Mouse (Mus musculus): Measurements from ENCODE around the gene Ftsj3. TPM values are rescaled to one million over a fixed set of nuclear protein-coding genes. Genes with fewer than 3 reads are reported as not detected.
"Not testable (repeated sequence)": the region's sequence is repeated elsewhere in the genome, so short reads cannot be mapped to it uniquely, and the experiment has no call there.

Gene Ftsj3
- total and polyA plus RNA-seq, 2 experiments from 2014 or later, result 23.1 to 32.7 TPM

GRCm38 (mm10) chr11:106214856-106215255, 41.0 kb downstream of the Ftsj3 start:
- ATAC-seq (ENCODE audit: insufficient read depth, low read depth), result no peak
- H3K9ac ChIP-seq (replicated peaks; ENCODE audit: low read depth, low read length), result peak overlapping the region; percentile 84; the same call in 1 of the 2 replicates

GRCm38 (mm10) chr11:106212771-106213170, 43.1 kb downstream of the Ftsj3 start:
- WGBS, result 71% methylated on average over 8 of the region's 8 CpGs
- H3K27me3 ChIP-seq (ENCODE audit: control insufficient read depth, insufficient read depth, low read length), result no peaks in the 10 kb centered on the region
- H3K9ac ChIP-seq (replicated peaks; ENCODE audit: low read depth, low read length), result no peak overlapping the region
- no peak overlapping the region for H3K27ac ChIP-seq (ENCODE audit: low read depth)
- peaks cover 24% of the 10 kb centered on the region for H3K4me1 ChIP-seq (ENCODE audit: control insufficient read depth, insufficient read depth)
- ATAC-seq (ENCODE audit: insufficient read depth, low read depth) (no peak), DNase-seq (ENCODE audit: low spot score) (no peak)
- H3K4me3 ChIP-seq (ENCODE audit: low read depth, low read length), result no peak overlapping the region
- H3K36me3 ChIP-seq (replicated peaks; ENCODE audit: control insufficient read depth, insufficient read depth, low read length), result peaks cover 43% of the 10 kb centered on the region
- no peak overlapping the region for H3K4me2 ChIP-seq (ENCODE audit: low read depth, low read length)
- TF ChIP-seq EP300 (IDR thresholded peaks at IDR 0.05; ENCODE audit: low read depth), result no peak
- TF ChIP-seq CTCF (IDR thresholded peaks at IDR 0.05; ENCODE audit: low read depth), result no peak
- H3K9me3 ChIP-seq (replicated peaks; ENCODE audit: control insufficient read depth, low read length), result no peaks in the 10 kb centered on the region

More at GRCm38 (mm10) chr11:106214856-106215255, 41.0 kb downstream of the Ftsj3 start:
- Histone ChIP-seq H3K36me3 (replicated peaks; ENCODE audit: control insufficient read depth, insufficient read depth, low read length) (peaks cover 24% of the 10 kb centered on the region), H3K4me2 (ENCODE audit: low read depth, low read length) (peak overlapping the region; percentile 77), H3K9me3 (replicated peaks; ENCODE audit: control insufficient read depth, low read length) (no peaks in the 10 kb centered on the region), H3K27me3 (ENCODE audit: control insufficient read depth, insufficient read depth, low read length) (no peaks in the 10 kb centered on the region), H3K4me3 (ENCODE audit: low read depth, low read length) (no peak overlapping the region), H3K4me1 (ENCODE audit: control insufficient read depth, insufficient read depth) (peaks cover 34% of the 10 kb centered on the region), H3K27ac (ENCODE audit: low read depth) (no peak overlapping the region)
- no peak for DNase-seq (ENCODE audit: low spot score)
- TF ChIP-seq EP300 (IDR thresholded peaks at IDR 0.05; ENCODE audit: low read depth) (no peak), CTCF (IDR thresholded peaks at IDR 0.05; ENCODE audit: low read depth) (no peak)
- WGBS, result 82% methylated on average over 5 of the region's 5 CpGs

- WGBS, result 68% methylated on average over 5 of the region's 5 CpGs
- Histone ChIP-seq H3K4me2 (ENCODE audit: low read depth, low read length) (no peak within 1 kb of the TSS), H3K27me3 (ENCODE audit: control insufficient read depth, insufficient read depth, low read length) (no peaks in the 10 kb centered on the region), H3K36me3 (replicated peaks; ENCODE audit: control insufficient read depth, insufficient read depth, low read length) (peaks cover 88% of the 10 kb centered on the region), H3K4me1 (ENCODE audit: control insufficient read depth, insufficient read depth) (no peaks in the 10 kb centered on the region), H3K4me3 (ENCODE audit: low read depth, low read length) (no peak within 1 kb of the TSS), H3K9me3 (replicated peaks; ENCODE audit: control insufficient read depth, low read length) (no peaks in the 10 kb centered on the region), H3K9ac (replicated peaks; ENCODE audit: low read depth, low read length) (no peak within 1 kb of the TSS), H3K27ac (ENCODE audit: low read depth) (no peak within 1 kb of the TSS; the same call in 1 of the 2 replicates)
- ATAC-seq (ENCODE audit: insufficient read depth, low read depth), result no peak
- no peak for DNase-seq (ENCODE audit: low spot score)
- no peak for TF ChIP-seq EP300 (IDR thresholded peaks at IDR 0.05; ENCODE audit: low read depth)
- no peak for TF ChIP-seq CTCF (IDR thresholded peaks at IDR 0.05; ENCODE audit: low read depth)
Measured at GRCm38 (mm10) chr11:106202123-106202465, 53.8 kb downstream of the Ftsj3 start, which contains the start of gene Strada. Gene Strada (minus strand): TSS chr11:106202168.

GRCm38 (mm10) chr11:106201337-106202122, 54.3 kb downstream of the Ftsj3 start:
- H3K9me3 ChIP-seq (replicated peaks; ENCODE audit: control insufficient read depth, low read length), result no peaks in the 10 kb centered on the region
- 87% methylated on average over 19 of the region's 19 CpGs for WGBS
- ATAC-seq (ENCODE audit: insufficient read depth, low read depth) (no peak), DNase-seq (ENCODE audit: low spot score) (no peak)
- TF ChIP-seq CTCF (IDR thresholded peaks at IDR 0.05; ENCODE audit: low read depth) (no peak), EP300 (IDR thresholded peaks at IDR 0.05; ENCODE audit: low read depth) (no peak)
- H3K4me3 ChIP-seq (ENCODE audit: low read depth, low read length), result no peak overlapping the region
- peaks cover 88% of the 10 kb centered on the region for H3K36me3 ChIP-seq (replicated peaks; ENCODE audit: control insufficient read depth, insufficient read depth, low read length)
- no peak overlapping the region; the same call in 1 of the 2 replicates for H3K27ac ChIP-seq (ENCODE audit: low read depth)
- H3K4me2 ChIP-seq (ENCODE audit: low read depth, low read length), result no peak overlapping the region
- H3K27me3 ChIP-seq (ENCODE audit: control insufficient read depth, insufficient read depth, low read length), result no peaks in the 10 kb centered on the region
- no peak overlapping the region for H3K9ac ChIP-seq (replicated peaks; ENCODE audit: low read depth, low read length)
- H3K4me1 ChIP-seq (ENCODE audit: control insufficient read depth, insufficient read depth), result no peaks in the 10 kb centered on the region

- Histone ChIP-seq H3K4me2 (ENCODE audit: low read depth, low read length) (no peak overlapping the region), H3K27ac (ENCODE audit: low read depth) (no peak overlapping the region), H3K4me3 (ENCODE audit: low read depth, low read length) (no peak overlapping the region), H3K9ac (replicated peaks; ENCODE audit: low read depth, low read length) (no peak overlapping the region), H3K36me3 (replicated peaks; ENCODE audit: control insufficient read depth, insufficient read depth, low read length) (peaks cover 83% of the 10 kb centered on the region), H3K9me3 (replicated peaks; ENCODE audit: control insufficient read depth, low read length) (no peaks in the 10 kb centered on the region), H3K4me1 (ENCODE audit: control insufficient read depth, insufficient read depth) (no peaks in the 10 kb centered on the region), H3K27me3 (ENCODE audit: control insufficient read depth, insufficient read depth, low read length) (no peaks in the 10 kb centered on the region)
- DNase-seq (ENCODE audit: low spot score) (no peak), ATAC-seq (ENCODE audit: insufficient read depth, low read depth) (no peak)
- TF ChIP-seq CTCF (IDR thresholded peaks at IDR 0.05; ENCODE audit: low read depth), result no peak
- no peak for TF ChIP-seq EP300 (IDR thresholded peaks at IDR 0.05; ENCODE audit: low read depth)
- 54% methylated on average over 6 of the region's 6 CpGs for WGBS
Measured at GRCm38 (mm10) chr11:106200756-106201155, 55.1 kb downstream of the Ftsj3 start.

- not testable (repeated sequence) for DNase-seq (ENCODE audit: low spot score); H3K4me2 ChIP-seq (ENCODE audit: low read depth, low read length); ATAC-seq (ENCODE audit: insufficient read depth, low read depth); H3K9me3 ChIP-seq (replicated peaks; ENCODE audit: control insufficient read depth, low read length); H3K4me1 ChIP-seq (ENCODE audit: control insufficient read depth, insufficient read depth); H3K9ac ChIP-seq (replicated peaks; ENCODE audit: low read depth, low read length); H3K27ac ChIP-seq (ENCODE audit: low read depth); H3K4me3 ChIP-seq (ENCODE audit: low read depth, low read length); H3K27me3 ChIP-seq (ENCODE audit: control insufficient read depth, insufficient read depth, low read length)
- WGBS, result 88% methylated on average over 7 of the region's 7 CpGs
- H3K36me3 ChIP-seq (replicated peaks; ENCODE audit: control insufficient read depth, insufficient read depth, low read length), result peaks cover 75% of the 10 kb centered on the region
Measured at GRCm38 (mm10) chr11:106199997-106200396, 55.9 kb downstream of the Ftsj3 start.

Other genes with a start within 250 kb of the Ftsj3 start
- gene Kcnh6, start 248.0 kb downstream of the Ftsj3 start, total RNA-seq (2014; rRNA removed; ENCODE audit: low replicate concordance), result 0.97 TPM in 1 of 2 replicates, not detected in the other
- gene Kcnh6, start 248.0 kb downstream of the Ftsj3 start, polyA plus RNA-seq (2015; fragmentation: Nextera tagmentation; extraction: Ambion mirVana), result 0.10 and 0.12 TPM in 2 replicates
- 49.5 and 65.0 TPM in 2 replicates for gene Dcaf7, start 219.2 kb downstream of the Ftsj3 start, total RNA-seq (2014; rRNA removed; ENCODE audit: low replicate concordance)
- gene Dcaf7, start 219.2 kb downstream of the Ftsj3 start, polyA plus RNA-seq (2015; fragmentation: Nextera tagmentation; extraction: Ambion mirVana), result 22.4 and 27.4 TPM in 2 replicates
- gene Taco1, start 190.0 kb downstream of the Ftsj3 start, total RNA-seq (2014; rRNA removed; ENCODE audit: low replicate concordance), result 40.6 and 50.4 TPM in 2 replicates
- 14.1 and 17.4 TPM in 2 replicates for gene Taco1, start 190.0 kb downstream of the Ftsj3 start, polyA plus RNA-seq (2015; fragmentation: Nextera tagmentation; extraction: Ambion mirVana)
- 44.0 and 71.9 TPM in 2 replicates for gene Map3k3, start 171.5 kb downstream of the Ftsj3 start, total RNA-seq (2014; rRNA removed; ENCODE audit: low replicate concordance)
- gene Map3k3, start 171.5 kb downstream of the Ftsj3 start, polyA plus RNA-seq (2015; fragmentation: Nextera tagmentation; extraction: Ambion mirVana), result 13.8 and 14.5 TPM in 2 replicates
- not detected in 2 replicates for gene Gm10840, start 95.2 kb downstream of the Ftsj3 start, total RNA-seq (2014; rRNA removed; ENCODE audit: low replicate concordance)
- not detected in 2 replicates for gene Gm10840, start 95.2 kb downstream of the Ftsj3 start, polyA plus RNA-seq (2015; fragmentation: Nextera tagmentation; extraction: Ambion mirVana)
- gene Limd2, start 95.2 kb downstream of the Ftsj3 start, total RNA-seq (2014; rRNA removed; ENCODE audit: low replicate concordance), result 8.2 and 34.8 TPM in 2 replicates
- 40.4 and 44.6 TPM in 2 replicates for gene Limd2, start 95.2 kb downstream of the Ftsj3 start, polyA plus RNA-seq (2015; fragmentation: Nextera tagmentation; extraction: Ambion mirVana)
- gene Strada, start 53.9 kb downstream of the Ftsj3 start, total RNA-seq (2014; rRNA removed; ENCODE audit: low replicate concordance), result 12.6 and 18.7 TPM in 2 replicates
- 12.6 and 13.0 TPM in 2 replicates for gene Strada, start 53.9 kb downstream of the Ftsj3 start, polyA plus RNA-seq (2015; fragmentation: Nextera tagmentation; extraction: Ambion mirVana)
- gene Ccdc47, start 39.7 kb downstream of the Ftsj3 start, total RNA-seq (2014; rRNA removed; ENCODE audit: low replicate concordance), result 22.0 and 23.6 TPM in 2 replicates
- gene Ccdc47, start 39.7 kb downstream of the Ftsj3 start, polyA plus RNA-seq (2015; fragmentation: Nextera tagmentation; extraction: Ambion mirVana), result 80.6 and 89.8 TPM in 2 replicates
- gene Ddx42, start 39.2 kb downstream of the Ftsj3 start, total RNA-seq (2014; rRNA removed; ENCODE audit: low replicate concordance), result 15.8 and 17.8 TPM in 2 replicates
- 25.5 and 29.2 TPM in 2 replicates for gene Ddx42, start 39.2 kb downstream of the Ftsj3 start, polyA plus RNA-seq (2015; fragmentation: Nextera tagmentation; extraction: Ambion mirVana)
- gene Psmc5, start 75 bp upstream of the Ftsj3 start, total RNA-seq (2014; rRNA removed; ENCODE audit: low replicate concordance), result 45.8 and 50.8 TPM in 2 replicates
- gene Psmc5, start 75 bp upstream of the Ftsj3 start, polyA plus RNA-seq (2015; fragmentation: Nextera tagmentation; extraction: Ambion mirVana), result 208 and 210 TPM in 2 replicates
- 32.9 and 43.0 TPM in 2 replicates for gene Smarcd2, start 16.9 kb upstream of the Ftsj3 start, total RNA-seq (2014; rRNA removed; ENCODE audit: low replicate concordance)
- 10.5 and 10.7 TPM in 2 replicates for gene Smarcd2, start 16.9 kb upstream of the Ftsj3 start, polyA plus RNA-seq (2015; fragmentation: Nextera tagmentation; extraction: Ambion mirVana)
- not detected in 2 replicates for gene Tcam1, start 20.6 kb upstream of the Ftsj3 start, total RNA-seq (2014; rRNA removed; ENCODE audit: low replicate concordance)
- gene Tcam1, start 20.6 kb upstream of the Ftsj3 start, polyA plus RNA-seq (2015; fragmentation: Nextera tagmentation; extraction: Ambion mirVana), result 0.04 TPM in 1 of 2 replicates, not detected in the other
- not detected in 2 replicates for gene Gh, start 45.8 kb upstream of the Ftsj3 start, total RNA-seq (2014; rRNA removed; ENCODE audit: low replicate concordance)
- gene Gh, start 45.8 kb upstream of the Ftsj3 start, polyA plus RNA-seq (2015; fragmentation: Nextera tagmentation; extraction: Ambion mirVana), result not detected in 2 replicates
- 0.19 and 2.2 TPM in 2 replicates for gene Cd79b, start 58.7 kb upstream of the Ftsj3 start, total RNA-seq (2014; rRNA removed; ENCODE audit: low replicate concordance)
- gene Cd79b, start 58.7 kb upstream of the Ftsj3 start, polyA plus RNA-seq (2015; fragmentation: Nextera tagmentation; extraction: Ambion mirVana), result 1.2 and 1.3 TPM in 2 replicates
- gene Scn4a, start 97.2 kb upstream of the Ftsj3 start, total RNA-seq (2014; rRNA removed; ENCODE audit: low replicate concordance), result 0.70 and 0.76 TPM in 2 replicates
- 0.23 and 0.51 TPM in 2 replicates for gene Scn4a, start 97.2 kb upstream of the Ftsj3 start, polyA plus RNA-seq (2015; fragmentation: Nextera tagmentation; extraction: Ambion mirVana)
- gene Prr29, start 109.4 kb upstream of the Ftsj3 start, total RNA-seq (2014; rRNA removed; ENCODE audit: low replicate concordance), result 0.50 TPM in 1 of 2 replicates, not detected in the other
- 0.49 and 0.55 TPM in 2 replicates for gene Prr29, start 109.4 kb upstream of the Ftsj3 start, polyA plus RNA-seq (2015; fragmentation: Nextera tagmentation; extraction: Ambion mirVana)
- 66.6 and 76.3 TPM in 2 replicates for gene Icam2, start 132.0 kb upstream of the Ftsj3 start, total RNA-seq (2014; rRNA removed; ENCODE audit: low replicate concordance)
- 72.9 and 74.9 TPM in 2 replicates for gene Icam2, start 132.0 kb upstream of the Ftsj3 start, polyA plus RNA-seq (2015; fragmentation: Nextera tagmentation; extraction: Ambion mirVana)
- gene Ern1, start 231.8 kb upstream of the Ftsj3 start, total RNA-seq (2014; rRNA removed; ENCODE audit: low replicate concordance), result 5.0 and 8.1 TPM in 2 replicates
- 2.0 and 2.6 TPM in 2 replicates for gene Ern1, start 231.8 kb upstream of the Ftsj3 start, polyA plus RNA-seq (2015; fragmentation: Nextera tagmentation; extraction: Ambion mirVana)

Measured in heart, postnatal 0 days (tissue).